Mouse (Mus musculus): Measurements from ENCODE around the gene Galk2.

DNA sequence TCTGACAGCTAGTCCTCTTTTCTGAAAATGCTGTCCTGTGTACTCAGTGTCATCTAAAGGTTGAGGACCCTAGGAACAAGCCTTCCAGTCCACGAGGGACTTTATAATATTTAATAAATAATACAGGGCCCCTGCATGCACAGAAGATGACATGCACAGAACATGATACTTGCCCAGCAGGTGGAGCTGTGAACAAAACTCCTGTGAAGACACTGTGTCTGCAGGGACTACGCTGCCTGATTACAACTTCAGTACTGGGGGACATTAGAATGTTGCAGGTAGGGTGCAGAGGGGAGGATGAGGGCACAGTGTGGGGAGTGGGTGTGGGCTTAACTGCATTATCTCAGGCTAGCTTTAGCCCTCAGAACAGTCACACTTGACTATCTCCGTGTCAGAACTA is 147.2 kb downstream of the Galk2 start:
- TF ChIP-seq CTCF (IDR thresholded peaks at IDR 0.05; ENCODE audit: control insufficient read depth, insufficient read depth, insufficient replicate concordance, low read depth, low read length) (peak; percentile 17; the same call in 1 of the 2 replicates), POLR2A (IDR thresholded peaks at IDR 0.05; ENCODE audit: control insufficient read depth, low read depth, low read length) (no peak)
